Mouse (Mus musculus) neural tube, embryonic 11.5 days (tissue): ENCODE measurements around the gene Cpne5. TPM values are rescaled to one million over a fixed set of nuclear protein-coding genes. Genes with fewer than 3 reads are reported as not detected.
A peak's percentile ranks its signal among the peaks of the same experiment; 100 is the strongest.

ENCODE experiments used
- ATAC-seq: fragments of 200-750 bp; cut with Nextera tagmentation; 2 replicates; pipeline ENCODE4 v1.8.0; 2017; ENCODE audit warnings: moderate number of reproducible peaks, mild to moderate bottlenecking, moderate TSS enrichment, moderate library complexity; ENCODE audit not compliant: insufficient read depth, low FRiP score, low TSS enrichment
- DNase-seq: peaks from one replicate; pipeline ENCODE4 v3.0.0-alpha.2; 2015; ENCODE audit warnings: low spot score
- H3K27ac ChIP-seq: fragments of 300-500 bp; sonication (generic); 2 replicates; pipeline ENCODE4 v1.5.1; 2014; ENCODE audit warnings: low read depth, mild to moderate bottlenecking, low read length
- H3K27me3 ChIP-seq: fragments of 300-500 bp; sonication (generic); 2 replicates; pipeline ENCODE4 v1.6.1; 2014; ENCODE audit warnings: mild to moderate bottlenecking, low read length, mixed read lengths; ENCODE audit not compliant: control insufficient read depth, insufficient read depth
- H3K36me3 ChIP-seq: fragments of 300-500 bp; sonication (generic); 2 replicates; pipeline ENCODE4 v1.6.1; 2014; ENCODE audit warnings: mild to moderate bottlenecking, low read length, moderate library complexity, mixed read lengths; ENCODE audit not compliant: control insufficient read depth, insufficient read depth
- H3K4me1 ChIP-seq: fragments of 300-500 bp; sonication (generic); 2 replicates; pipeline ENCODE4 v1.6.1; 2014; ENCODE audit warnings: low read length, mixed read lengths; ENCODE audit not compliant: control insufficient read depth, insufficient read depth
- H3K4me2 ChIP-seq: fragments of 300-500 bp; sonication (generic); 2 replicates; pipeline ENCODE4 v1.6.1; 2014; ENCODE audit warnings: low read depth, mild to moderate bottlenecking, moderate library complexity
- H3K4me3 ChIP-seq: fragments of 300-500 bp; sonication (generic); 2 replicates; pipeline ENCODE4 v1.5.1; 2014; ENCODE audit warnings: low read depth, low read length
- H3K9ac ChIP-seq: fragments of 300-500 bp; sonication (generic); 2 replicates; pipeline ENCODE4 v1.6.1; 2014; ENCODE audit warnings: mild to moderate bottlenecking, low read length
- H3K9me3 ChIP-seq: fragments of 300-500 bp; sonication (generic); 2 replicates; pipeline ENCODE4 v1.6.1; 2016; ENCODE audit warnings: low read length; ENCODE audit not compliant: control insufficient read depth
- WGBS: fragments of 180-500 bp; shearing (Covaris S2); extraction: QIAGEN DNeasy Blood & Tissue Kit; methylation state at CpG from one replicate; pipeline ENCODE4 v1.1.7; 2014; 5-methylcytosine and 5-hydroxymethylcytosine counted together
- polyA plus RNA-seq: library from polyadenylated mRNA; unstranded; fragments of >200 nt; fragmentation: Nextera tagmentation; extraction: Ambion mirVana; gene quantifications from 2 replicates; pipeline ENCODE4 v1.2.1, GENCODE M21; 2014

Cpne5 gene
- polyA plus RNA-seq, 1 experiment from 2014 or later, result 3.3 TPM

DNA sequence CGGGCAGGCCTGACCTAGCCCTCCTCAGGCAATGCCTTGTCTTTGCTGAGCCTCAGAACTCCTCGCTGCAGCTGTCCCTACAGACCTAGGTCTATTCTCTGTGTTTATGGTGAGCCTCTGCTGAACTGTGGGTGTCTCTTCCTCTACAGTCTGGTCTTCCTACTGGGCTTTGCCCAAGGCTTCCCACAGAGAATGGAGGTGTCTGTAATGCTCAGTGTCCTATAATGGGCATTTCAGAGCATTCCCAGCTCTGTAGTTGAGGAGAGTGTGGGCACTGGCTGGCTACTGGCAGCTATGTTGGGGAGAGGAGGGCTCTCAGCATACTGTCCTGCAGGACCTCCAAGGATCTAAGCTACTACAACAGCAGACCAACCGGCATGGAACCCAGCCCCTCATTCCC, 62.3 kb downstream of the Cpne5 start:
- Histone ChIP-seq H3K4me2 (no peak overlapping the region), H3K27me3 (no peaks in the 10 kb centered on the region), H3K9ac (no peak overlapping the region), H3K4me3 (no peak overlapping the region), H3K4me1 (peaks cover 5% of the 10 kb centered on the region; the same call in 1 of the 2 replicates), H3K27ac (no peak overlapping the region), H3K36me3 (no peaks in the 10 kb centered on the region), H3K9me3 (no peaks in the 10 kb centered on the region)
- no peak for ATAC-seq
- WGBS, result 76% methylated on average over 3 of the region's 3 CpGs
- no peak for DNase-seq

DNA sequence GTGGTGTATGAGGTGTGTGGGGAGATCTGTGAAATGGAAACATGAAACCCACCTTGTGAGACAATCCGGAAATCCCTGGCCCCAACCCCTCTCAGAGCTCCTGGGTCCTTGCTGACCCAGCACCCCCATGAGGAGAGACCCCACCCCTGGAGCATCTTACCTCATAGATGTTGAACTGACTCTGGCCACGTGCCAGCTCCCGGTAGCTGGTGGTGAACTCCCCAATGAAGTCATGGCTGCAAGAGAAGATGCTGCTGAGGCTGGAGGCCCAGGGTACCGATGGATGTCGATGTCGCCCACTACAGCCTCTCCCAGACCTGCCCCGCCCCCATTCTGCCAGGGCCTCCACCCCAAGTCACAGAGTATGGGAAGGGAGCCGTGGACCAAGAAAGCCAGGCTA, 64.8 kb downstream of the Cpne5 start:
- no peaks in the 10 kb centered on the region for H3K27me3 ChIP-seq
- no peak overlapping the region for H3K27ac ChIP-seq
- no peak overlapping the region for H3K4me3 ChIP-seq
- ATAC-seq (no peak), DNase-seq (no peak)
- no peaks in the 10 kb centered on the region for H3K9me3 ChIP-seq
- H3K36me3 ChIP-seq, result no peaks in the 10 kb centered on the region
- 79% methylated on average over 8 of the region's 8 CpGs for WGBS
- H3K9ac ChIP-seq, result no peak overlapping the region
- no peak overlapping the region for H3K4me2 ChIP-seq
- peaks cover 5% of the 10 kb centered on the region; the same call in 1 of the 2 replicates for H3K4me1 ChIP-seq

DNA sequence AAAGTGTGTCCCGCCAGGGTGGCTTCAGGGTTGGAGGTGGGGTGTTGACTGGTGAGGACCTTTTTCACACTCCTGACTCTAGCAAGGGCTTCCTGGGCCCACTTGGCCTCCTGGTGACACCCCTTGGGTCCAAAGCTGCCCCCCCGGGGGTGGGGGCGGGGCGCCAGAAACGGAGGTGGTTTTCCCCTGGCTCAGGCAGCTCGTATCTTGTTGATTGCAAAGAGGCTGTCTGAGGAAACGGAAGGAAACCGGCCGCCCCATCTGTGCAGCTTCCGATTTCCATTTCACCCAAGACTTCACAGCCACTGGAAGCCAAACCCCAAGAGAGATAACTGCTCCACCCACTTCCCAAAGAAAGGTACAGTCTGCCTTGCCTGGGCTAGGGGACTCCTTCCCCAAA, 65.9 kb downstream of the Cpne5 start:
- Histone ChIP-seq H3K36me3 (no peaks in the 10 kb centered on the region), H3K9ac (no peak overlapping the region), H3K27ac (no peak overlapping the region), H3K27me3 (no peaks in the 10 kb centered on the region), H3K4me2 (no peak overlapping the region), H3K4me3 (no peak overlapping the region), H3K9me3 (no peaks in the 10 kb centered on the region), H3K4me1 (peaks cover 5% of the 10 kb centered on the region; the same call in 1 of the 2 replicates)
- ATAC-seq (no peak), DNase-seq (no peak)
- WGBS, result 47% methylated on average over 10 of the region's 10 CpGs

DNA sequence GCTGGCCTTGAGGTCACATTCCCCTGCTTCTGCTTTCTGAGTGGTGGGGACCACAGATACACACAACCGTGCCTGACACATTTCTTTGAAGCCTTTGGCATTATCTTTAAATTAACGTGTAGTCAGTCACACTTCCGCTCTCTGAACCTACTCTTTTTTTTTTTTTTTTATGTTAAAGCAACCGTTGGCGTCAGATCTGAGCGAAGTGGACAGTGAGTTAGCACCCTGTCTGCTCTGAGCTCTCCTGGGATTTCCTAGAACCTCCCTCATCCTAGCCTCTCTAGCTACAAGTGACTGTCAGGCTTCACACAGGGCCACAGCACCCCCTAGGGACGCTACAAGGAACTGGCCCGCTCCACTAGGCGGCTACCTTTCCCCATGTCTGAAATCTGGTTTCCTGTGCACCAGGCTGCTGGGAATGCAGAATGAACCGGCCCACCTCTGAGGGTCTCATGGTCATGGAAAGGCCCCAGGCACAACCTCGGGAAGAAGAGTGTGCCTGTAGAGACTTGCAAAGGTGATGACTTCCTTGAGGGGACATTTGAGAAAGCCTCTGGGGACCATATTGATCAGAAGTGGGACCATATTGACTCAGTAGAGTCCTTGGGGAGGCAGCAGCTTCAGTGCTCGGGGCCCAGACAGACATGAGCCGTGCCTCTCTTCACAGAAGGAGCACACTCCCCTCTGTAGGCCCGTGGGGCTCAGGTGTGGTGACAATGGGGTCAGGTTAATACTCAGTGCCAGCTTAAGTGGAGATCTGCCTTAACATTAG, 66.8 kb downstream of the Cpne5 start:
- Histone ChIP-seq H3K27me3 (no peaks in the 10 kb centered on the region), H3K27ac (no peak overlapping the region), H3K4me1 (no peaks in the 10 kb centered on the region), H3K9ac (no peak overlapping the region), H3K9me3 (no peaks in the 10 kb centered on the region), H3K4me3 (no peak overlapping the region), H3K36me3 (no peaks in the 10 kb centered on the region), H3K4me2 (no peak overlapping the region)
- ATAC-seq (no peak), DNase-seq (peak; percentile 74)
- WGBS, result 24% methylated on average over 14 of the region's 14 CpGs

DNA sequence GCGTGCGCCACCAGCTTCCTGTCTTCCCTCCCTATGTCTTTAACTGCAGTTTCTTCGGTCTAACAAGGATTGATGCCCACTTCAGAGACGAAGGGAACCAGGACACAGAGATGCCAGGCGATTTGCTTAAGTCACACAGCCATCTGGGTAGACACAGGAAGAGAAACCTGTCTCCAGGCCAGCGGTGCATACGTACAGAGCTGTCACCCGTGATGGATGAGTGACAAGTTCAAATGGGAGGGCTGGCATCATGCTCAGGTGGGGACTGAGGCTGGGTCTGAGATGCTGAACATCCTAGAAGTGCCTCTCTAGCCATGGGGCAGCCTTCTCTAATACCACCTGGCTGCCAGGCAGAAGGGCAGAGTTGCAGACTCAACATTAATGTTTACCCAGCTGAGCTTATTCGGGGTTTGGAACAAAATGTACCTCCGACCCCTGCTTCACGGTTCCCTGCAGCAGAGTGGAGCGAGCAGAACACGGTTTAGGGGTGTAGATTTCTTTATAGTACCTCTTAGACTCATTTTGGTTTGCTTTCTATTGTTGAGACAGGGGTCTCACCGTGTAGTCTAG, 67.5 kb downstream of the Cpne5 start:
- no peaks in the 10 kb centered on the region for H3K27me3 ChIP-seq
- H3K36me3 ChIP-seq, result no peaks in the 10 kb centered on the region
- DNase-seq, result no peak
- H3K9ac ChIP-seq, result no peak overlapping the region
- H3K4me1 ChIP-seq, result no peaks in the 10 kb centered on the region
- H3K4me2 ChIP-seq, result no peak overlapping the region
- 72% methylated on average over 14 of the region's 14 CpGs for WGBS
- no peak for ATAC-seq
- H3K27ac ChIP-seq, result no peak overlapping the region
- no peak overlapping the region for H3K4me3 ChIP-seq
- no peaks in the 10 kb centered on the region for H3K9me3 ChIP-seq

DNA sequence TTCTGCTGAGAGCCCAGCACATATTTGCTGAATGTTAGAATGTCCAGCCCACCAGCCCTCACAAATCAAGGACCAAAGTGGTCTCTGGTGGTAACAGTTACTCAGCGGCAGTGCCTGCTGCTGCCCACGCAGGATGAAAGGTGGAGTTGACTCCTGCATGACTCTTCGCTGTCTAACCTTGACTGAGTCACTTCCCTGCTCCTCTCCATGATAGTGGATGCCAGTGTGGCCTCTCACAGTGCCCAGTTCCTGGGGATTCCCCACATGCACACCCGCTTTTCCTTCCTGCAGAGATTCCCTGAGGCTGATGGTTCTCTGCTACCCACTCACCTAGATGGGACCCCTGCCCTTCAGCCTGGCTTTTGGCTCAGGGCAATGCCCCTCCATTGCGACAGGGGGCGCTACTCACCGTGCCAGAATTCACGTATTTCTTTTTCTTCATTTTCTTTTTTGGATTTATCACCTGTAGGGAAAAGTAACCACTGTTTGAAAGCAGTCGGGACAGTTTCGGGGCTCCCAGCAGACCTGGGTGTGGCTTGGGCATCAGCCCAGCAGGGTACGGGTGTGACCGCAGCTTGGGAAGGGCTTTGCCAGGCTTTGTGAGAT, 68.9 kb downstream of the Cpne5 start:
- no peak overlapping the region for H3K4me2 ChIP-seq
- 79% methylated on average over 12 of the region's 12 CpGs for WGBS
- no peaks in the 10 kb centered on the region for H3K9me3 ChIP-seq
- H3K4me1 ChIP-seq, result peaks cover 3% of the 10 kb centered on the region; the same call in 1 of the 2 replicates
- no peaks in the 10 kb centered on the region for H3K27me3 ChIP-seq
- H3K9ac ChIP-seq, result no peak overlapping the region
- H3K27ac ChIP-seq, result no peak overlapping the region
- ATAC-seq (no peak), DNase-seq (no peak)
- H3K36me3 ChIP-seq, result no peaks in the 10 kb centered on the region
- no peak overlapping the region for H3K4me3 ChIP-seq

DNA sequence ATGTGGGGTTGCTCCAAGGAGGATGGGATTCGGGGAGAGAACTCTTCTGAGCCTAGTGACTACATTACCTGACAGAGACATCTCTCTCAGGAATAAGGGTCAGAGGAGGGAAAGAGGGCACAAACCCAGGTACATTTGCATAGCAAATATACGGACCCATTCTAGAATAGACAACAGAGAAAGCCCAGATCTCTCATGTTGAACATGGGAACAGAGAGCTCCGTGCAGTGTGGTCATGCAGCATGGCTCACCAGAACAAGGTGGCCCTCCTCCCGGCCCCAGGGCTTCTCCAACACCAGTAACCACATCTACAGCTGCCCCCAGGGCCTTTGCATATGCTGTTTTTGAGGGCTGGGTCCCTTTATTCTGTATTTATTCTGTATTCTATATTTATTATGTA, 69.5 kb downstream of the Cpne5 start:
- Histone ChIP-seq H3K36me3 (no peaks in the 10 kb centered on the region), H3K27ac (no peak overlapping the region), H3K9ac (no peak overlapping the region), H3K9me3 (no peaks in the 10 kb centered on the region), H3K4me3 (no peak overlapping the region), H3K27me3 (no peaks in the 10 kb centered on the region), H3K4me2 (no peak overlapping the region), H3K4me1 (peaks cover 3% of the 10 kb centered on the region; the same call in 1 of the 2 replicates)
- 83% methylated on average over 4 of the region's 4 CpGs for WGBS
- ATAC-seq (no peak), DNase-seq (no peak)

DNA sequence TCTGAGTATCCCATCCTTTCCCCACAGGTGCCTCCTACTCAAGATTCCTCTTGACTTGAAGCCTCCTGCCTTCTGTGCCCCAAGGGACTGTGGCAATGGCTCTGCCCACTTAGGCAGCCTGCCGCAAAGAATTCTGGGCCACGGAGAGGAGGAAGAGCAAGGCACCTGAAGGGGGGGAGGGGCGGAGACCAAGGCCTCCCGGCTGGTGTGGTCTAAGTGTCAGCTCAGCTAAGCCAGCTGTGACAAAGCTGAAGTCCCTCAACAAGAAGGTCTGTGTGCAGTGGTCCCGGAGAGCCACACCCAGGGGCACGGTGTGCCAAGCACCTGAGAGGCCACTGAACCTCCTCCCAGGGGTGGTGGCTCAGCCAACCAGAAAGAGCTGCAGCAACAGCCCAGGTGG, 70.6 kb downstream of the Cpne5 start:
- H3K9ac ChIP-seq, result no peak overlapping the region
- ATAC-seq (no peak), DNase-seq (no peak)
- no peak overlapping the region for H3K4me3 ChIP-seq
- H3K4me1 ChIP-seq, result peaks cover 3% of the 10 kb centered on the region; the same call in 1 of the 2 replicates
- H3K4me2 ChIP-seq, result no peak overlapping the region
- no peaks in the 10 kb centered on the region for H3K27me3 ChIP-seq
- 67% methylated on average over 6 of the region's 6 CpGs for WGBS
- H3K9me3 ChIP-seq, result no peaks in the 10 kb centered on the region
- H3K27ac ChIP-seq, result no peak overlapping the region
- H3K36me3 ChIP-seq, result no peaks in the 10 kb centered on the region
